Mouse (Mus musculus) ES-Bruce4 (cell line): Measurements from ENCODE around the gene Glrb.

Experiments
- CTCF ChIP-seq: IDR thresholded peaks from one replicate; pipeline ENCODE4 v1.8.1; 2011; ENCODE audit warnings: low read depth, low read length
- POLR2A ChIP-seq: IDR thresholded peaks from one replicate; pipeline ENCODE4 v1.8.1; 2011; ENCODE audit warnings: low read length; ENCODE audit not compliant: insufficient read depth

- TF ChIP-seq CTCF, result no peak
- no peak for TF ChIP-seq POLR2A
Measured at GRCm38 (mm10) chr3:80813734-80814133, 99.7 kb downstream of the Glrb start.
